Mouse (Mus musculus) cerebellum, adult 2 months (tissue): ENCODE data around the gene Ccdc191. TPM values are rescaled to one million over a fixed set of nuclear protein-coding genes. Genes with fewer than 3 reads are reported as not detected.

Experiments
- DNase-seq, 2 experiments: peaks; one replicate each; pipeline ENCODE4 v3.0.0; 2021
- H3K27ac ChIP-seq: fragments of 200-500 bp; 2 replicates; pipeline ENCODE4 v1.5.1; 2012; ENCODE audit warnings: low read length, control low read depth, inconsistent platforms; ENCODE audit not compliant: insufficient read depth
- H3K27me3 ChIP-seq: fragments of 200-500 bp; 2 replicates; pipeline ENCODE4 v1.6.1; 2012; ENCODE audit warnings: inconsistent platforms, mild to moderate bottlenecking, low read length, moderate library complexity; ENCODE audit not compliant: control insufficient read depth, insufficient read depth
- H3K4me1 ChIP-seq: fragments of 200-500 bp; 2 replicates; pipeline ENCODE4 v1.6.1; 2011; ENCODE audit warnings: low read length; ENCODE audit not compliant: control insufficient read depth, insufficient read depth
- H3K4me3 ChIP-seq: fragments of 200-500 bp; replicated peaks from 2 replicates; pipeline ENCODE3; 2011; ENCODE audit warnings: mild to moderate bottlenecking, low read depth, low read length, control low read depth; ENCODE audit not compliant: insufficient read depth
- CTCF ChIP-seq: fragments of 200-500 bp; IDR thresholded peaks from 2 replicates; pipeline ENCODE4 v1.5.1; 2011; ENCODE audit warnings: low read depth, mild to moderate bottlenecking, control low read depth, low read length, moderate library complexity, borderline replicate concordance; ENCODE audit not compliant: insufficient read depth
- POLR2A ChIP-seq: fragments of 200-500 bp; IDR thresholded peaks from 2 replicates; pipeline ENCODE4 v1.6.1; 2011; ENCODE audit warnings: low read length, control low read depth, borderline replicate concordance; ENCODE audit not compliant: insufficient read depth
- WGBS: fragments of 180-500 bp; shearing (Covaris S2); methylation state at CpG from one replicate; pipeline ENCODE4 v1.1.7; 2018; 5-methylcytosine and 5-hydroxymethylcytosine counted together
- polyA plus RNA-seq: library from polyadenylated mRNA; depleted of rRNA; stranded (reverse); fragments of >200 nt; gene quantifications from 2 replicates; pipeline ENCODE4 v1.2.3, GENCODE M21; 2012

Ccdc191 gene
- polyA plus RNA-seq, 1 experiment: 12.5 TPM

DNA sequence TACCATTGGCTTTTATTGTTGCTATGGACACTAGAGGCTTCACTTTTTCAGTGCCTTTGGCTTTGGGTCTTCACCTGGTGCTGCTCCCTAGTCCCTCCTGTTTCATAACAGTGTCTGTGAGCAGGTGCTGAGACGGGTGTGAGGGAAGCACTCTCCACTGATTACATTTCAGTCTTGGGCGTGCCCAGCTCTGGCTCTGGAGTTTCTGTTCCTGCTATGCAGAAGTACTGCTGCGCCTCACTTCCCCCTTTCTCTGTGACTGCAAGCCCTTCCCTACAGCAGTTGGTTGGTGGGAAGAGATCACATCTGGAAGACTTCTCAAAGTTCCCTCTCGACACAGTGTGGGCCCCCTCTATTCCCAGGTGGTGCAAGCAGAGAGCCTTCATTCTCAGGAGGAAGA is 62.0 kb downstream of the Ccdc191 start:
- Histone ChIP-seq H3K27me3 (no peaks in the 10 kb centered on the region), H3K4me1 (no peaks in the 10 kb centered on the region), H3K4me3 (no peak overlapping the region), H3K27ac (no peak overlapping the region)
- WGBS: 85% methylated on average over 4 of the region's 4 CpGs
- TF ChIP-seq CTCF (no peak), POLR2A (no peak)
- DNase-seq: no peak

DNA sequence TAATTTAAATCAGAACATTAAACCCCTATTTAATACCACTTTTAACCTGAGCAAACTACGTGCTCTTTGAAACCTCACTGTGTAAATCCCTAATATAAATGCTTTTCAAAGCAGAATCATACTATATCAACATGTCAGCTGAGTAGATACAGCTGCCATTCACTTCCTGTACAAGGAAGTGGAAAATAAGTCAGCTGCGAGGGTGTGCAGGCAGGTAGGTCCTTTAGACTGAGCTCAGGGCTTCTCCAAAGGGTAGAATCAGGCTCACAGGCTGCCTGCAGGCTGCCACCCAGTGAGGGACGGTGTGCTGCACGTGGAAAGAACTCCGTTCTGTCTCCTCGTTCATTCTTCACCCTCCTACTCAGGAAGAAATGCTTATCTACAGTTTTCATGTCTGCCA is 65.3 kb downstream of the Ccdc191 start:
- WGBS: 87% methylated on average over 6 of the region's 6 CpGs
- H3K27ac ChIP-seq: no peak overlapping the region

DNA sequence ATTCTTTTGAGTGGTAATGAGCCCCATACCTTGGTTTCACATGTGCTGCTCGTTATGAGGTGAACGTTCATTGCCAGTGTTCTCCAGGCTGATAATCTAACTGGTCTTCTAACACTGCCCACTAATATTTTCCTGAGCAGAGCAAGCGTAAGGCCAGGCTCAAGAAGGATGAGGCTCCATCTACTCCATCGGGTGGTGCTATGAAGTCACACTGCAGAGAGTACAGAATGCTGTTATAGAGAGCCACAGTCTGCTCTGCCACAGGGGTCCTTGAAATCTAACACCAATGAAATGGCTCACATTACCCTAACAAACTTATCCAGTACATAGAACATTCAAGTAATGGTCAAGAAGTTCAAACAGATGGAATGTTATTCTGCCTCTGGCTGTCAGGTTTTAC is 68.4 kb downstream of the Ccdc191 start:
- Histone ChIP-seq H3K4me3 (no peak overlapping the region), H3K27ac (no peak overlapping the region), H3K4me1 (no peaks in the 10 kb centered on the region), H3K27me3 (no peaks in the 10 kb centered on the region)
- WGBS: 90% methylated on average over 4 of the region's 4 CpGs
- TF ChIP-seq POLR2A: no peak
- no peak for TF ChIP-seq CTCF
- no peak for DNase-seq

More for the DNA sequence above, 65.3 kb downstream of the Ccdc191 start:
- Histone ChIP-seq H3K4me1 (no peaks in the 10 kb centered on the region), H3K4me3 (no peak overlapping the region), H3K27me3 (no peaks in the 10 kb centered on the region)
- TF ChIP-seq CTCF (no peak), POLR2A (no peak)
- no peak for DNase-seq

DNA sequence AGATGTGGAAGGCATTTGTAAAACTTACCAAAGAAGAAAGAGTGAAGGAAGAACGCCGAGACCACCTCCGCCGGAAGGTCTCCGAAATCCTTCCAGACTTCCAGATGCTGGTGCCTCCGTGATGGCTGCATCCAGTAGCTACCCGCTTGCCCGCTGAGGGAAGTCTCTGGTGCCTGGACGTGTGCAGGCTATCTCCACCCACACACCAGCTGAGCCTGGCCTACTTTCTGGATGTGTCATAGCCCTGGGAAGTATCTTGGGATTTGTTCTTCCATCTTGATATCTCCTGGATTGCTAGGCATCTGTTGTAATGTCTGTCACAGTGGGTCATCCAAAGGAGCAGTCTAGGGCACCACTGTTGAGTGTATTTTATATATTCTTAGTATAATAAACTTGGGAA is 73.7 kb downstream of the Ccdc191 start:
- H3K27me3 ChIP-seq: no peaks in the 10 kb centered on the region
- no peak overlapping the region for H3K4me3 ChIP-seq
- TF ChIP-seq POLR2A (no peak), CTCF (no peak)
- DNase-seq: no peak
- H3K4me1 ChIP-seq: no peaks in the 10 kb centered on the region
- H3K27ac ChIP-seq: no peak overlapping the region
- WGBS: 89% methylated on average over 9 of the region's 9 CpGs

DNA sequence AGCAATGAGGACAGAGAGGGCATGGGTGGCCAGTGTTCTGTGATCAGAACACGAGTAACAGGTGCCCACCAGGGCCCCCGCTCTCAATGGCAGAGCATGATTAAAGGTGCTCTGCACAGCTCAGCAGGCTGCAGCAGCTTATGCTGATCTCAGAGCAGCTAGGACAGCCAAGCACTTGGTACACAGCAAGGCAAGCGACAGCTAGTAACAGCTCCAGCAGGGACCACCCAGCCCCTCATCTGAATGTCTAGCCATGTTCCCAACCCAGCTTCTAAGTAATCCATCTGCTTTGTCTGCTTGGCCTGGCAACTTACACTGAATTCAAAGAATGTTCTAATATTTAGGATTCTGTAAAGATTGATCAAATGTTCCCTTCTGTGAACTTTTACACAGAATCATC is 74.2 kb downstream of the Ccdc191 start:
- no peak for DNase-seq
- TF ChIP-seq CTCF (no peak), POLR2A (no peak)
- Histone ChIP-seq H3K27ac (no peak overlapping the region), H3K4me1 (no peaks in the 10 kb centered on the region), H3K4me3 (no peak overlapping the region), H3K27me3 (no peaks in the 10 kb centered on the region)
- 57% methylated on average over 3 of the region's 3 CpGs for whole genome bisulfite sequencing

DNA sequence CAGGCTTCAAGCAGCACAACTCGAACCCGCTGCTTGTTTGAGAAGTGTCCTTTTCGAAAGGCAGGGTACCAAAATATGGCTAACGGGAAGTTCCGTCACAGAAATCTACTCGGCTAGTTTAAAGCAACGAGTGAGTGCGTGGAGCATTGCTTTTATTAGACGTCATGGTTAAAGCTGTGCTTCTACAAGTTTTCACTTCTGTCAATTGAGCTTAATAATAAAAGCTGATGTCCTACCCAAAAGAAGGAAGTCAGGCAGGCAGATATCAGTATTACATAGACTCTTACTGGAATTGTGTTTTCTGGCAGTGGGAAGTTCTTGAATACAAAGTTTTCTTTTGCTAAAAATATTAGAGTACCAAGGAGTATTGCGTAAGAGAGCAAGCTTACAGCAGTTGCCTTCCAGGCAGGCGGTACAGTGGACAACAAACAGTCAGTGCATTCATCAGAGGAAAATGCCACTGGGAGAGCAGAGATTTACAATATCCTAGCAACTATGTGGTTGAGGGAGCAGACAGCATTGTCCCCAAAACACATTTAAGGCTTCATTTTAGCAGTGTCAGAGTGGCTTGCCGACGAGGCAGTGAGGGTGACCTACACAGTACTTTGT is 76.3 kb downstream of the Ccdc191 start:
- H3K27ac ChIP-seq: no peak overlapping the region
- TF ChIP-seq CTCF: no peak
- TF ChIP-seq POLR2A: no peak

DNA sequence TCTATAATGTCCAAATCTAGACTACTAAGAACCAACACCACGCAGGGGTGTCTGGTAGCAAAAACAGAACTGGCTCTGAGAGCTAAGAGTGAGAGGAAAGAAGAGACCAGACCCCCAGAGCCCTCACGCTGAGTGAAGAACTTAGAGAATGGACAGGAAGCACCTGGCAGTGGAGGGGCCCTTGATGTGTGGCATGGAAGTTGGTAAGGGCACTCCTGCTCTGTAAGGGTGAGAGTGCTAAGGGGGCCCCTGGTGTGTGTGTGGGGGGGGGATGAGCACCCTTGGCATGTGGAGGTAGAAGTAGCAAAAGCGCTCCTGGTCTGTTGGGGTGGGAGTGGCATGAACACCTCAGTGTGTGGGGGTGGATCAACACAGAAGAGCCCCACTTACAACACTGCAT is 80.8 kb downstream of the Ccdc191 start:
- H3K27ac ChIP-seq: no peak overlapping the region
- H3K4me3 ChIP-seq: no peak overlapping the region
- no peaks in the 10 kb centered on the region for H3K27me3 ChIP-seq
- 97% methylated on average over 3 of the region's 3 CpGs for WGBS
- DNase-seq: no peak
- no peaks in the 10 kb centered on the region for H3K4me1 ChIP-seq
- TF ChIP-seq CTCF (no peak), POLR2A (no peak)

More for the DNA sequence above, 76.3 kb downstream of the Ccdc191 start:
- no peak overlapping the region for H3K4me3 ChIP-seq
- WGBS: 57% methylated on average over 13 of the region's 13 CpGs
- no peaks in the 10 kb centered on the region for H3K4me1 ChIP-seq
- DNase-seq: peak in 1 of 2 experiments; percentile 4
- no peaks in the 10 kb centered on the region for H3K27me3 ChIP-seq

DNA sequence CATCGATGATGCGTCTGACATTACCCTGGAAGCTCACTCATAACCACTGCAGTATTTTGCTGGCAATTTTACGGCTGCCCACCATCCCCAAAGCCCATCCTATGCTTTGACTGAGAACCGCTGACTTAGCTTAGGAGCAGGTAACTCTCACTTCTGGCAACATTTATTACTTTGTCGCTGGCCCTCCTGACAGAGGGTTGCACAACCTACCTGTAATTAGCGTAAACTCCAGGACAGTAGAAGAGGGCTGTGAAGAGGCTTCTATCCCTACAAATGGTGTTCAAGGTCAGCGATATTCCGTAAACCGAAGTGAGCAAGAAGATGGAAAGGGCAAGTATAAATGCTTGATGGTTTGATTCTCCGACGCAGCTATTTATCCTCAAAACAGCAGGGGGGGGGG is 81.6 kb downstream of the Ccdc191 start:
- Histone ChIP-seq H3K27ac (no peak overlapping the region), H3K27me3 (no peaks in the 10 kb centered on the region), H3K4me3 (no peak overlapping the region), H3K4me1 (no peaks in the 10 kb centered on the region)
- no peak for DNase-seq
- TF ChIP-seq POLR2A (no peak), CTCF (no peak)
- 94% methylated on average over 11 of the region's 11 CpGs for WGBS

DNA sequence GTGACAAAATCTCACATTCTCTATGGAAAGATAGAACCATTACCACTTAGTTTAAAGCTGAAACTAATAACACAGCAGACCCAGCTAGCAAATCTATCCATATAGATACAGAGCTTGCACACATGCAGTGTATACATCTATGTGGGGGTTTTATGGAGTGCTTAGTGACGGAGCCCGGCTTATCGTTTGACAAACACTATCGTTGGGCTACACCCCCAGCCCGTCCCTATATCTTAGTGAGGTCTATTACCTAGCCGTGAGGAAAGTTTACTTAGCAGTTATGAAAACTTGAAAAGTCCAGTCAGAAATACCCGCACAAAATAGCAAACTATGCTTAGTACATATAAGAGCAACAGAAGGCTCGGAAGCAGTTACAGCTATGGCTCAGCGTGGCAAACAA is 82.1 kb downstream of the Ccdc191 start:
- Histone ChIP-seq H3K27me3 (no peaks in the 10 kb centered on the region), H3K4me3 (no peak overlapping the region), H3K27ac (no peak overlapping the region), H3K4me1 (no peaks in the 10 kb centered on the region)
- DNase-seq: no peak
- TF ChIP-seq CTCF: no peak
- no peak for TF ChIP-seq POLR2A
- WGBS: 95% methylated on average over 9 of the region's 9 CpGs
